Mouse (Mus musculus): ENCODE measurements around the gene Cnot8.

- TF ChIP-seq CTCF (IDR thresholded peaks at IDR 0.05; ENCODE audit: low read depth) (no peak), EP300 (IDR thresholded peaks at IDR 0.05; ENCODE audit: low read depth) (no peak)
These were observed 31.0 kb upstream of the Cnot8 start for GRCm38 (mm10) chr11:58072978-58073377.

Data from liver, postnatal 0 days (tissue).